Mouse (Mus musculus) gastrocnemius, postnatal 36 days (tissue): Measurements from ENCODE around the gene Ghrhr. TPM values are rescaled to one million over a fixed set of nuclear protein-coding genes. Genes with fewer than 3 reads are reported as not detected.
A peak's percentile ranks its signal among the peaks of the same experiment; 100 is the strongest.

ENCODE experiments used
- DNase-seq, 2 experiments: peaks; one replicate each; pipeline ENCODE4 v3.0.0; 2022
- intact Hi-C: fragments of 180-260 bp; cut with DNase I; formaldehyde crosslinking; loops from one replicate; pipeline ENCODE4 v1.15.1; 2025
- total RNA-seq, 2 experiments: library from RNA; stranded (reverse); gene quantifications; 2 replicates each; pipeline ENCODE4 v1.2.3; 2021

Ghrhr gene
- total RNA-seq, 2 experiments from 2014 or later = not detected

DNA sequence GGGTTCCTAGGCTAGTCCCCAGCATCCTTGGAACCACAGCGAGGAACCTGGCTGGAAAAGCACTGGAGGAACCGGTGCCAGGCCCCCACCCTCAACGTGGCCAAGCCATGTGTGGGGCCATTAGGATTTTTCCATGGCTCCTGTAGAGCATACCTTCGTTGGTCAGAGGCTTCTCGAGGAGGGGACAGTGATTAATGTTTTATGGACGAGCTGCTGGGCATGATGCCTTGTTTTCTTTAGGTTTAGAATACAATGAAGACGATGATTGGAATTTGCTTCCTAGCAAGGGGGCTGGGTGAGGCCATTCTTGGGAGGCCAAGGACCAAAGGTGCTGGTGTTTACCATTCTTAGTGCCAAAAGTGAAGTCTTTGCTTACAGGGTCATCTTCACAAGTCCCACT is 24.4 kb upstream of the Ghrhr start:
- DNase-seq = no peak
- intact Hi-C loops = no loop called here

DNA sequence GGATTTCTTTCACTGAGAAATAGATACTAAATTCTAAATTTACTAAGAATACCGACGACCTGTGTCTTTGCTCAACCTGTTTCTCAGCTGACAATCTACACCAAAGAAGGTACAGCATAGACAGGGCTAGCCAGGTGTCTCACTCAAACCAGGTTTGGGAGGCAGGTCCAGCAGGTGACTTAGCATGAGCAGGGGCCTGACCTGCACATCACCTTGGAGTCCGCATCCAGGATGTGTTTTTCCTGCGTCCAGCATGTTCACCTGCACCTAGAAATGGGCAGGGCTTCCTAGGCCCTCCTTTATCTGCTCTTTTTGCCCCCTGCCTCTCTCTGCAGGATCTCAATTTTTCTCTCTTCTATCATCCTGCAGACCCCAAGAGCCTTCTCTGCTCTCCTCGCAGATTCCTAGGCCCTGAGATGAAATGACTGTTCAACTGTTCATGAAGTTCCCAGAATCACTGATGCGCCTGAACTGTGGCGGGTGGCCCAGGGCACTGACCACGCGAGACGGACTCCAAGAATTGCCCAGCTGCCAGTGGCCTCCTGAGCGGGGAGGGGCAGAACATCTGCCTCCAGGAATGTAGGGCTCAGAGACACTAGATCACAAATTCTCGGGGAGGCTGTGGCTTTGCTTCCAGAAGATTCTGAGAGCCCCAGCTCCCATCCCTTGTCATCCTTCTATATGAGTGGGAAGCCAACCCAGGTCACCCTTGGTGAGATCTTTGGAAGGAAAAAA is 22.2 kb upstream of the Ghrhr start:
- intact Hi-C loops = no loop called here
- no peak for DNase-seq

DNA sequence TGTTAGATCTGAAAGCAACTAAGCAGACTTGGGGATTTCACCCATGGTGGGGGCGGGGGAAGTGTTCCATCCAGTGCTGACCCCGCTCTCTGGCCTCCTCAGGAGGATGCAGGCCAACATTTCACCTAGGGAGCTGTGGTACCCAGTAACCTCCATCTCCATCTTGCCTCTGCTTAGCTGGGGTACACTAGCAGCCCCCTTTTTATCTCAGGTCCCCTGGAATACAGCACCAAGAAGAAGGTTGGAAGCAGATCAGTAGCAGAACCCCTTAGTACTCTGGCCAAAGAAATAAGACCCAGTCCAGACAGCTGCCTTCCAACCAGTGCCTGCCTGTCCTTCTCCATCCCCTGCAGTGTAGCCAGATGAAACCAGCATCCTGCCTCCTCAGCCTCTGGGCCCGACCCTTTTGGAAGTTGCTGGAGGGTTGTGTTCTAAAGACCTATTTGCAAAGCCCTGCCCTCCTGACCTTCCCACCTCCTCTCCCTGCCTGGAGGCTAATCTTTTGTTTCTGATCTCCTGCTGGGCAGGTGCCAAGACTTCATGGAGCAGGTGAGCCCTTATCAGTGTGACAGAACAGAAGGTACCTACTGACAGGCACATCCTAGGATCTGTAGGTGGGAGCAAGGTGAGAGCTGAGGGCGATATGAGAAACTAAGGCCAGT is 21.5 kb upstream of the Ghrhr start:
- intact Hi-C loops = no loop called here
- peak in 1 of 2 experiments; percentile 11 for DNase-seq

DNA sequence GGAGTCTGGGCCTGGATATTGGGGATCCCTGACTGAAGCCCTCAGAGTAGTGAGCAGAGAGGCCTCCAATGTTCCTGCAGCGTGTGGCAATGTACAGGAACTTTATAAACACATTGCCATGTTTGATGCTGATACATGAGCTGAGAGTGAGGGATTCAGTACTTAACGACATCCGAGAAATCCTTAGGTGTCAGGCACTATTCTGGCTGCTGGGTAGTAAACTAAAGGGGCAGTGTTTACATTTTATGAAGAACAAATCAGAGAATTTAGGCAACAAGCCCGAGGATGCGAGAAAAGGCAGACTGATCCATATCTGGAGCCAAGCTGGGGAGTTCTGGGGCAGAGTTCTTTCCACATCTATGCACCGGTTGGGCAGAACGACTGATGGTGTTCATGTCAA is 20.5 kb upstream of the Ghrhr start:
- DNase-seq = no peak
- intact Hi-C loops = no loop called here

DNA sequence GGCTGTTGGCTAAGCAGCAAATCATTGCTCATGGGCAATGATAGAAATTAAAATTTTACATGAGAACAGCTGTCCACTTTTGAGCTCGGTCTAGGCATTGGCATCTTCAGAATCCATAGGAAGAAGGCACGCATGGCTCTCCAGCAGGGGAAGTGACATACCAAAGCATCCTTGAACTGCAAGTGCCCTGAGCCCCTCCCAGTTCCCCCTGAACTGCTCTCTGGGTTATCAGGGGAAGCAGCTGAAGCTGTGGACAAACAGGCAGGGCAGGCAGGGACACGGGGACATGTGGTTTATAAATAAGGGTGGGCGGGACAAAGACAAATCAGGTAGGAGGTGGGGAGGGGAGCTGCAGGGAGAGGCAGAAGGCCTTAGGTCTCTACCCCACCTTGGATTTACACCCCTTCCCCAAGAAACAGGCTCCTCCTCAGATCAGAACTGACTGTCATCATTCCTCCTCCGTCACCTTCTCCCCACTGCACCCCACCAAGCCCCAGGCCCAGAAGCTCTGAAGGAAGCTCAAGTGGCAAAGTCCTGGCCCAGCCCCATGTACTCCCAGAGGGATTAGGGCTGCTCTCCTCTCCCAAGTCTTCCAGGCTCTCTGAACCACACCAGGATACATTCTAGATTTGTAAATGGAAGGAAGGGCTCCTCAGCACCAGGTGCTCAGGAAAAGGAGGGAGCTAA is 19.9 kb upstream of the Ghrhr start:
- intact Hi-C loops = no loop called here

DNA sequence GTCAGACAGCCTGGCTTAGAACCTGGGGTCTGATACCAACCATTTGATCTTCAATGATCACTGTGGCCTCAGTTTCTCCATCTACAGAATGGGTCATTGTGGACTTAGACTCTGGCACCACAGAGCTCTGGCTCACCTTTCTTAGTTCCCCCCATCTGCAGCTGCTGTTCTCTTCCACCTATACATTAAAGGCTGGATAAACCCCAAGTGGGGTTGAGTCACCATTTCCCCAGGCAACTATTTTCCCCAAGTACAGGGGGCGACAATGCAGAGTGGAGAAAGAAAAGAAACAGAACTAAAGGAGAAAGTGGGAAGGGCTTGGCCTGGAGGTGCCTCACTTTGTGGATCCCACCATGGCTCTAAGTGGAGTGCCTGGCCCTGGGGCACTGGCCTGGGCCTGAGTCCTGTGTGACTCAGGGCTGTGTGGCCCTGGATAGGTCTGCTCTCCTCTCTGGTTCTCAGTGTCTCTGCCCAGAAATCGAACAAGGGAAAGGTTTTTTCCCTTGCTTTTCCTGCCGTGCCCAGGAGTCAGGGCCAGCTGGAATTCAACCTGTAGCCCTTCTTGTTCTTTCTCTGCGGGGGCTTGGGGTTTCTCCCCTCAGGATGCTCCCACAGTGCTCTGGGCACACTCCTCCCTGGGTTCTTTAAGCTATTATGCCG is 19.0 kb upstream of the Ghrhr start:
- peak in 1 of 2 experiments; percentile 10 for DNase-seq
- intact Hi-C loops = no loop called here

More for the DNA sequence above, 19.9 kb upstream of the Ghrhr start:
- peak in 1 of 2 experiments; percentile 21 for DNase-seq

DNA sequence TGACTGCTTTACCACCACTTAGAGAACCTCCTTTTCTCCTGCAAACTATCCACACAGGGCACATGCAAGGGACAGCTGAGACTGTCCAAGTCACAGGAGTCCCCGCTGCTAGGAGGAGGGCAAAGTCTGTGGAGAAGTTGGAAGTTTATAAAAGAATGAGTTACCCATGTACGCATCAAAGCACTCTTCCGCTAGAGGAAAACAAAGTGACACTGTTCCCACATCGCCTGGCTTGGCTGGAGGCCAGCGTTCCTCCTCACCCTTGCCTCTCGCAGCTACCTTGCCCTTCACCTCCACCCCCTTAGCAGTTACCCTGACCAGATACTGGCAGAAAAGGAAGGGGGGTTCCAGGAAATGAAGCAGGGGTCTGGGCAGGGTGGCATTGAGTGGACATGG is 18.5 kb upstream of the Ghrhr start:
- intact Hi-C loops = no loop called here
- peak in 1 of 2 experiments; percentile 13 for DNase-seq

DNA sequence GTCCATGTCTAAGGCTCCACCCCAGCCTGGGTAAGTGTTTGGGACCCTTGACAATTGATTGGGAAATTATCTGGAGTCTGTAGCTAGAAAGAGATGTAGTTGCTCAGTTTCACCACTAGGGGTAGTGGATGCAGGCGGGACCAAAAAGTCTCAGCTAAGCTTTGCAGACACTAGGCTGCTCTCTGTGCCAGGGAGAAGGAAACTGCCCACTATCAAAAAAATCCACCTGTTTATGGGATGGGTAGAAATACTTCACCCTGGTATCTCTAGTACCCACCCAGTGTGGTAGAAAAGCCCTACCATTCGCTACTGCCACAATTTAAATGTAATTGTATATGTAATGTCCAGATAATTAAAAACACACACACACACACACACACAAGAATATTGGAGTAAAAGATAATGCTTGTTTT is 17.4 kb upstream of the Ghrhr start:
- intact Hi-C loops = no loop called here
- peak in 1 of 2 experiments; percentile 11 for DNase-seq

DNA sequence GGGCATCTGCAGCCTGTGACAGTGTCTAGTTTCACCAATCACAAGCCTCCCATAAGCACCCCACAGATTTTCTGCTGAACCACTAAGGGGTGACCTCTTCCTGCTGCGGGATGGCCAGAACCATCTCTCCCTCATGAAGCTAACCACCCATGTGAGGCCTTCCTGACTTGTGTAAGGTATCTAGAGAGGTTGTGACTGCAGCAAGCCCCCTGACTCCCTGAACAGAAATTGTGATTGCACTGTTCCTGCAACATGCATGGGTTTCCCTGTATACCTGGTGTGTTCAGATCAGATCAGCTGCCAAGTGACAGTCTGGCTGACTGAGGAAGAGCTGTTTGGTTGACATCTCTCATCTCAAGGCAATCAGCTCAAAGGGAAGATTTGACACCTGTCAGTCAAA is 13.4 kb upstream of the Ghrhr start:
- intact Hi-C loops = no loop called here
- no peak for DNase-seq

DNA sequence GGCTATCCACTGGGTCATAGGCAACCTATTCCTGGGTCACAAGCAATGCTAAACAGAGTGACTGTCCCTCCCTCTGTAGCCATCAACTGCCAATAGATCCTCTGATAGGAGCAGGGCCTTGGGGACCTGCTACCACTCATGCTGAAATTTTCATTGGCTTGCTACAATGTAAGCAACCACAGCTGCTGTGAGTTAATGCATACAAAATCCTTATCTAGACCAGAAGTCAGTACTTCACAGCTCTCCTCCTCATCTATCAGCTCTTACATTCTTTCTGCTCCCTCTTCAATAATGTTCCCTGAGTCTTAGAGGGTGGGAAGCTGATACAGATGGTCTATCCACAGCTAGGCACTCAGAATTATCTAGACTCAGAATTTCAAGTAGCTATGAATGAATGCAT is 9.0 kb upstream of the Ghrhr start:
- intact Hi-C loops = no loop called here
- DNase-seq = no peak

DNA sequence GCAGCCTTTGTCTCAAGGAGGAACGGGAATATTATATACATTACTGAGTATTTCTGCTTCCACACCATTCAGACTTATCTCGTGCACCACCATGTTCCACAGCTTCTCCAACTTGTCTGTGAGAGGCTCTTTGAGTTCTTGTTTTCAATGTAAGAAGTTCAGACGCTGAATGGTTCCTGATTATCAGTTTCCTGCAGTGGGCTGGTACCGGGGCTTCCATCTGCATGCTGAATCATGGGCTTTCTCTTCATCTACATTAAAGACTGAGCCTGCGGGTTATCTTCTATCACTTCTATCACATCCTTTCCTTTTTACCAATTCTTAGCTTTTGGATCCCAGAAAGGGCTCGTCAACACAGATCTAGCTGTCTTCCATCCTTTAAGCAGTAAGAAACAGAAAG is 5.3 kb upstream of the Ghrhr start:
- no peak for DNase-seq
- intact Hi-C loops = no loop called here

DNA sequence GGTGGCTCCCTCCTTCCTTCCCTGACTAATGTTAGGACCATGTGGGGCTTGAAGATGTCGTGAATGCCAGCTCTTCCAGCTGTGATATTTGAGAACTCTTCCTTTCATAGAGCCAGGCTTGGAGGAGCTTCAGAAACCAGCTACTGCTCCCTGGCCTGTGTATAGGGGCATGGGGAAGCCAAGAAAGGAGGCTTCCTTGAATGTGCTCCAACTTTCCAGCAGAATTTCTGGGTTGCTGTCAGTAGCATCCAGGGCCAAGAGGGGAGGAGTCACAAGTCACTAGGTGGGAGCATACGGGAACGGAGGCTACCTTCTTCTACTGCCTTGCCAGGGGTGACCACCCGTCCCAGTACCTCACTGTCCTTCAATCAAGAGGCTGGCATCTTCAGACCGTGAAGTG is 416 bp downstream of the Ghrhr start:
- intact Hi-C loops = no loop called here
- DNase-seq = peak in 1 of 2 experiments; percentile 12

DNA sequence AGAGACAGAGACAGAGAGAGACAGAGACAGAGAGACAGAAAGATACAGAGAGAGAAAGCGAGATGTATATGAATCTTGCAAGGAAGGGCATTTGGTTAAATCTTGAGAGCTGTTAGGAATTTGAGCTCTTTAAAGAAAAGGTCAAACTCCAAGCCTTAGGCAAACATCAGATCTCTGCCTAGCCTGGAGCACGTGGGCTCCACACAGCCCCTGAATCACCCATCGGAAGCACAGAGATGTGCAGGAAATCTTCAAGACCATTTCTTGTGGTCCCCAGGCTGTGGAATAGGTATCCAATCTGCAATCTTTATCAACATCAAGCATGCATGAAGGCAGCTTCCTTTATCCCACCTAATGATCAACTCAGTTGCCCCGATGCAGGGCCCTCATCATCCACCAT is 1.4 kb downstream of the Ghrhr start:
- intact Hi-C loops = no loop called here
- no peak for DNase-seq

DNA sequence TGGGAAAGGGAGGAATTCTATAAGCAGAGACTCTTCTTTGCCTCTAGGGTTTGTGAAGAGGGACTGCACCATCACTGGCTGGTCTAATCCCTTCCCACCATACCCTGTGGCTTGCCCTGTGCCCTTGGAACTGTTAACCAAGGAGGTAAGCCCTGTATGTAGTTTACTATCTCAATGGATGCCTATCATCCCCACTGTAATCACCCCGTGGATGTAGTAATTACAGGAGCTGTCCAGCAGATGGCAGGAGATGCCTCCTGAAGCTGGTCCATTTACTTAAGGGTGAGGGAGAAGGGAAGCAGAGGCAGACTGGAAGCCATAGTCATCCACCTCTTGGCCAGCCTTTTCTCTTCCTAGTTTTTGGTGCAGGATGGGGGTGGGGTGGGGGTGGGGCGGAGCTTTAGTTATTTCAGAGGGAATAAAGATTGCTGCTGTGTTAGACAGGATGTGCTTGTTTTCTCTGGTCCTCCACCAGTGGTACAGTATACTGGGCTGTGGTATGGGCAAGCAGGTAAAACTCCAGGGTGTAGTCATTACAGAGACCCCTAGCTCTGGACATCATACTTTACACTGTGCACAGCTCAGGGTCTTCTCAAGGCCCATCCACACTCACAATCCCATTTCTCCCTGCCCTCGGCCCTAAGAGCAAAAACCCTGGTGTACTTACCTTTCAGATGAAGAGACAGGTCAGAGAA is 3.7 kb downstream of the Ghrhr start:
- intact Hi-C loops = no loop called here
- DNase-seq = peak in 1 of 2 experiments; percentile 14

DNA sequence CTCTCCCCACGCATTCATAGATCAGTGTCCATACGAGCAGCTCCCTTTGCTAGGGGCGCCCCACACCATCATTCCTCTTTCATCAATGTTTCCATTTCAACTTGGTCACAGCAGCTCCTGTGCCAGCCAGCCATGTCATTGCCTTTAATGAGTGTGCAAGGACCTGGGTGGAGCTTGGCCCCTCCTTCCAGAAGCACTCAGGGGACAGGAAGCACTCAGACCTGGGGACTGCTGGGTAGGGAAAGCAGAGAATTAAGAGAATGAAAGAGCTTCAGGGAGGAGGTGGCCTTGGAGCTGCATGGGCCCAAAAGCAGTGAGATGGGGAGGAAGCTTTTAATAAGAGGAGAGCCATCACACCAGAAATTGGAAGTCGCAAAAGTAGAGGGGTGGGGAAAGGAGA is 5.9 kb downstream of the Ghrhr start:
- no peak for DNase-seq
- intact Hi-C loops = no loop called here

DNA sequence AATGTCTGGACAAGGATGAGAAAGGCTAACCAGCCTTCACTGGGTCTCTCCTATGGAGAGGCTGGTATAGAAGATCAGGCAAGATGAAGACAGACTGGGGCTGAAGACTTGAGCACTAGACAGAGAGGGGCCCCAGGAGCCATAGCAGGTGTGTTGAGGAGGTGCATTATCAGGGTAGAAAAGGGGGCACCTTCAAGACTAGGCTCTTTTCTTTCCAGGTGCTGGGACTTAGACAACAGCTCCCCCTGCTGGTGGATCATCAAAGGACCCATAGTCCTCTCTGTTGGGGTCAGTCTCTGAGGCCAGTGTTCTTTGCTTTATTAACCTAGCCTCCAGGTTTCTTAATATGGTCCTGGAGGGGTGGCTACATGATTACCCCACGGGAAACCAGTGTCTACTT is 7.8 kb downstream of the Ghrhr start:
- peak; percentile 49 to 50 for DNase-seq
- intact Hi-C loops = loop anchor here (1.0 kb wide), 1 partner anchor 151 kb away; no protein-coding TSS in a partner anchor

DNA sequence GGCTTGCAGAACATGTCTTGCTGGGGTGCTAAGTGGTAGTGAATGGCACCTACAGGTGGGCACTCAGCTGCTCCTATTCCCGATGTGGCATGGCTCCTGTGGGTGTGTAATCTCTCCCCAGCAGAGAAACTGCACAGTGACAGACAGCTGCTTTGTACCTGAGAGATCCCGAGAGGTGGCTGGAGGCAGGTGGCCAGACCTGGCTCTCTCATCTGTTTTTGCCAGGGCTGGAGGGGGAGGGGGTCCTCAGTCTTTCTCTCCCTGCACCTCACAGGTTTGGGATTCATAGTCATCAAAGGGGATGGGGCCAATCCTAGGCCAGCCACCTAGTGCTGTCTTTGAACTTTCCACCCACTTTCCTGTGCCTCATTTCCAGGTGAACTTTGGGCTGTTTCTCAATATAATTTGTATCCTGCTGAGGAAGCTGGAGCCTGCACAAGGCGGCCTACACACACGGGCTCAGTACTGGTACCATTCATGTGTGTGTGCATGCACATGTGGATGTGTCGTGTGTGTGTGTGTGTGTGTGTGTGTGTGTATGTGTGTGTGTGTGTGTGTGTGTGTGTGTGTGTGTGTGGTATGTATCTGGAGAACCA is 8.4 kb downstream of the Ghrhr start:
- intact Hi-C loops = no loop called here
- DNase-seq = no peak

DNA sequence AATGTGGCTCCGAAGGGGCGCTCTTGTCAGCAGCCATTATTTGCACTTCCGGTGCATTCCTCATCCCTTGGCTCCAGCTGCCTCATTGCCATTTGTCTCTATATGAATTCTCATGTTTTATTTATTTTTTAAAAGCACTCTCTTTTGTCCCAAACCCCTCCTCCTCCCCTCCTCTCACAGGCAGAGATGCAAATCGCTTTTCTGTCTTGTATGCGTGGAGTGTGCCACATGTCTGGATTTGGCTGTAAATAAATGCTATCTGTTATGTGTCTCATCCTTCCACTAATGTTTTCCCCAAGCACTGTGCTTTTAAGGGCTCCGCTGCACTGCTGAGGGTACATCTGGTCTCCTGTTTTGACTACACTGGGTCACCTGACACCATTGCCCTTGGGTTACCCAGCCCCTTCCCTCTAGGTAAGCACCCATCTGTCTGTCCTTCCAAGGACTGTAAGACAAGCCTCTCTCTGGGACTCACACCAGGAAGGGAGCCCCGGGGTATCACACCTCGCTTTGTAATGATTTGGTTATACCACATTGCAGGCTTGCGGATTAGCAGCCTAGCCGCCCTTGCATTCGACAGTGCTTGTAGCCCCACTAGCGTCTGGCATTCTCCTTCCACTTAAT is 12.6 kb downstream of the Ghrhr start:
- DNase-seq = no peak
- intact Hi-C loops = no loop called here

DNA sequence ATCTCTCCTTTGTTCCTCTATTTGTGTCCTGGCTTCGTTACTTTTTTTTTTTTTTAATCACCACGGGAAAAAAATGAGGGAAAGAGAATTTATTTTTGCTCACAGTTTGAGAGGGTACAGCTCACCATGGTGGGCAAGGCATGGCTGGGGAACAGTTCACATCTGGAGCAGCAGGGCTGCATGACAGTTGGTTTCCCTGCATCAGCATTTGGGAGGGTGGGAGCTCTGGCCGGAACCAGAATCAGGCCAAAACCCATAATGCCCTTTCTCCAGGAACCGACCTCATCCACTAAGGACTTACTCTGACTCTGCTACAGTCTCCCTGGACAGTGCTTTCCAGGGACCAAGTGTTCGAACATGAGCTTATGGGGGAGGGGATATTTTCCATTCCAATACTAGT is 13.2 kb downstream of the Ghrhr start:
- intact Hi-C loops = no loop called here
- no peak for DNase-seq

DNA sequence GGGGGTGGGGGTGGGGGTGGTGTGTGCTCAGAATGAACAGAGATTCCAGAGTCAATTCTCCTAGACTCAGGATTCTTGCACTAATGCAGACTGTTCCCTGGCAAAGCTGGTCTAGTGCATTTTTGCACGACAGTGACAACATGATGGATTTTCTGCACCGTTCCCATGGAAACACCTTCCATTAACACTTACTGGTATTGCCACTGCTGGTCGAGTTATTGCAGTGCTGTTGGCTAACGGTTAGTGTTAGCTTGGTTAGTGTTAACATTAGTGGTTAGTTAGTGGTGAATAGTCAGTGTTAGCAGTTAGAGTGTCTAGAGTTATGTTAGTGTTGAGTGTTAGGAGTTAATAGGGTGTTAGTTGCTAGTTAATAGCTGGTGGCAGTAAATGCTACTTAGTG is 15.7 kb downstream of the Ghrhr start:
- DNase-seq = no peak
- intact Hi-C loops = loop anchor here (5.0 kb wide), 1 partner anchor 70 kb away; no protein-coding TSS in a partner anchor
